Mouse (Mus musculus) E14TG2a.4 (cell line): Measurements from ENCODE around the gene Slit1.

Source experiments
- CTCF ChIP-seq: conservative IDR thresholded peaks from 2 replicates; pipeline ENCODE4 v1.5.1; 2014; ENCODE audit warnings: low read length
- NANOG ChIP-seq: IDR thresholded peaks from 2 replicates; pipeline ENCODE4 v1.6.1; 2014; ENCODE audit warnings: borderline replicate concordance, low read length, mixed read lengths
- POU5F1 ChIP-seq: IDR thresholded peaks from 2 replicates; pipeline ENCODE4 v1.6.1; 2014; ENCODE audit warnings: low read length, borderline replicate concordance

- no peak for TF ChIP-seq CTCF
- TF ChIP-seq POU5F1: no peak
- TF ChIP-seq NANOG: no peak
Measured at GRCm38 (mm10) chr19:41745941-41746557, 2.6 kb upstream of the Slit1 start.
